Mouse (Mus musculus): Measurements from ENCODE around the gene Asgr2. TPM values are rescaled to one million over a fixed set of nuclear protein-coding genes. Genes with fewer than 3 reads are reported as not detected.

The Asgr2 gene
- polyA plus RNA-seq, 1 experiment from 2014 or later: not detected

Other genes starting within 250 kb of the Asgr2 start
- gene Plscr3, start 246.3 kb upstream of the Asgr2 start, polyA plus RNA-seq (2015; fragmentation: Nextera tagmentation; extraction: Ambion mirVana): 46.3 and 48.1 TPM in 2 replicates
- 0.11 and 0.35 TPM in 2 replicates for gene Tnk1, start 233.9 kb upstream of the Asgr2 start, polyA plus RNA-seq (2015; fragmentation: Nextera tagmentation; extraction: Ambion mirVana)
- not detected in 2 replicates for gene Tmem95, start 214.6 kb upstream of the Asgr2 start, polyA plus RNA-seq (2015; fragmentation: Nextera tagmentation; extraction: Ambion mirVana)
- gene Kctd11, start 211.2 kb upstream of the Asgr2 start, polyA plus RNA-seq (2015; fragmentation: Nextera tagmentation; extraction: Ambion mirVana): 1.3 and 1.9 TPM in 2 replicates
- 0.26 and 0.42 TPM in 2 replicates for gene Acap1, start 197.1 kb upstream of the Asgr2 start, polyA plus RNA-seq (2015; fragmentation: Nextera tagmentation; extraction: Ambion mirVana)
- gene 2810408A11Rik, start 191.7 kb upstream of the Asgr2 start, polyA plus RNA-seq (2015; fragmentation: Nextera tagmentation; extraction: Ambion mirVana): 6.6 and 7.4 TPM in 2 replicates
- 18.7 and 24.1 TPM in 2 replicates for gene Neurl4, start 191.6 kb upstream of the Asgr2 start, polyA plus RNA-seq (2015; fragmentation: Nextera tagmentation; extraction: Ambion mirVana)
- gene Gps2, start 178.8 kb upstream of the Asgr2 start, polyA plus RNA-seq (2015; fragmentation: Nextera tagmentation; extraction: Ambion mirVana): 70.3 TPM in 2 replicates
- gene Eif5a, start 170.7 kb upstream of the Asgr2 start, polyA plus RNA-seq (2015; fragmentation: Nextera tagmentation; extraction: Ambion mirVana): 1,061 and 1,062 TPM in 2 replicates
- 5.1 and 7.2 TPM in 2 replicates for gene Ybx2, start 156.8 kb upstream of the Asgr2 start, polyA plus RNA-seq (2015; fragmentation: Nextera tagmentation; extraction: Ambion mirVana)
- gene Slc2a4, start 144.5 kb upstream of the Asgr2 start, polyA plus RNA-seq (2015; fragmentation: Nextera tagmentation; extraction: Ambion mirVana): 3.1 and 3.2 TPM in 2 replicates
- 0.40 and 0.70 TPM in 2 replicates for gene Cldn7, start 127.9 kb upstream of the Asgr2 start, polyA plus RNA-seq (2015; fragmentation: Nextera tagmentation; extraction: Ambion mirVana)
- 23.0 and 24.4 TPM in 2 replicates for gene Ctdnep1, start 111.5 kb upstream of the Asgr2 start, polyA plus RNA-seq (2015; fragmentation: Nextera tagmentation; extraction: Ambion mirVana)
- 162 and 173 TPM in 2 replicates for gene Elp5, start 110.1 kb upstream of the Asgr2 start, polyA plus RNA-seq (2015; fragmentation: Nextera tagmentation; extraction: Ambion mirVana)
- 527 and 528 TPM in 2 replicates for gene Gabarap, start 101.5 kb upstream of the Asgr2 start, polyA plus RNA-seq (2015; fragmentation: Nextera tagmentation; extraction: Ambion mirVana)
- gene Phf23, start 96.9 kb upstream of the Asgr2 start, polyA plus RNA-seq (2015; fragmentation: Nextera tagmentation; extraction: Ambion mirVana): 51.2 and 58.6 TPM in 2 replicates
- 21.9 and 26.1 TPM in 2 replicates for gene Dvl2, start 92.0 kb upstream of the Asgr2 start, polyA plus RNA-seq (2015; fragmentation: Nextera tagmentation; extraction: Ambion mirVana)
- 56.3 and 61.6 TPM in 2 replicates for gene Acadvl, start 77.2 kb upstream of the Asgr2 start, polyA plus RNA-seq (2015; fragmentation: Nextera tagmentation; extraction: Ambion mirVana)
- 23.4 and 30.0 TPM in 2 replicates for gene Dlg4, start 75.7 kb upstream of the Asgr2 start, polyA plus RNA-seq (2015; fragmentation: Nextera tagmentation; extraction: Ambion mirVana)
- gene Asgr1, start 38.6 kb upstream of the Asgr2 start, polyA plus RNA-seq (2015; fragmentation: Nextera tagmentation; extraction: Ambion mirVana): 2.3 and 3.0 TPM in 2 replicates
- 1.1 and 1.2 TPM in 2 replicates for gene Mgl2, start 37.7 kb downstream of the Asgr2 start, polyA plus RNA-seq (2015; fragmentation: Nextera tagmentation; extraction: Ambion mirVana)
- gene Clec10a, start 63.6 kb downstream of the Asgr2 start, polyA plus RNA-seq (2015; fragmentation: Nextera tagmentation; extraction: Ambion mirVana): 0.48 and 1.1 TPM in 2 replicates
- 6.9 and 7.8 TPM in 2 replicates for gene Slc16a11, start 120.1 kb downstream of the Asgr2 start, polyA plus RNA-seq (2015; fragmentation: Nextera tagmentation; extraction: Ambion mirVana)
- gene Slc16a13, start 128.4 kb downstream of the Asgr2 start, polyA plus RNA-seq (2015; fragmentation: Nextera tagmentation; extraction: Ambion mirVana): 12.7 and 13.6 TPM in 2 replicates
- 5.1 and 5.3 TPM in 2 replicates for gene Bcl6b, start 137.2 kb downstream of the Asgr2 start, polyA plus RNA-seq (2015; fragmentation: Nextera tagmentation; extraction: Ambion mirVana)
- gene 0610010K14Rik, start 145.3 kb downstream of the Asgr2 start, polyA plus RNA-seq (2015; fragmentation: Nextera tagmentation; extraction: Ambion mirVana): 165 and 167 TPM in 2 replicates
- 12.0 and 12.7 TPM in 2 replicates for gene Gm21988, start 147.2 kb downstream of the Asgr2 start, polyA plus RNA-seq (2015; fragmentation: Nextera tagmentation; extraction: Ambion mirVana)
- 368 and 379 TPM in 2 replicates for gene Rnasek, start 147.2 kb downstream of the Asgr2 start, polyA plus RNA-seq (2015; fragmentation: Nextera tagmentation; extraction: Ambion mirVana)
- 0.34 and 0.49 TPM in 2 replicates for gene Alox12, start 162.7 kb downstream of the Asgr2 start, polyA plus RNA-seq (2015; fragmentation: Nextera tagmentation; extraction: Ambion mirVana)
- not detected in 2 replicates for gene Alox12e, start 230.0 kb downstream of the Asgr2 start, polyA plus RNA-seq (2015; fragmentation: Nextera tagmentation; extraction: Ambion mirVana)